Mouse (Mus musculus) limb, embryonic 15.5 days (tissue): Measurements from ENCODE around the gene Kank3. TPM values are rescaled to one million over a fixed set of nuclear protein-coding genes. Genes with fewer than 3 reads are reported as not detected.

Experiments used
- ATAC-seq: fragments of 200-750 bp; cut with Nextera tagmentation; 2 replicates; pipeline ENCODE4 v1.8.0; 2017; ENCODE audit warnings: low read depth, moderate TSS enrichment; ENCODE audit not compliant: insufficient number of reproducible peaks, low FRiP score, low TSS enrichment
- H3K27ac ChIP-seq: fragments of 300-500 bp; sonication (generic); 2 replicates; pipeline ENCODE4 v1.5.1; 2015; ENCODE audit warnings: moderate library complexity, mild to moderate bottlenecking, inconsistent platforms
- H3K27me3 ChIP-seq: fragments of 300-500 bp; sonication (generic); 2 replicates; pipeline ENCODE4 v1.6.1; 2015; ENCODE audit warnings: inconsistent platforms
- H3K36me3 ChIP-seq: fragments of 300-500 bp; sonication (generic); 2 replicates; pipeline ENCODE4 v1.6.1; 2015; ENCODE audit warnings: inconsistent platforms
- H3K4me1 ChIP-seq: fragments of 300-500 bp; sonication (generic); 2 replicates; pipeline ENCODE4 v1.6.1; 2015; ENCODE audit warnings: inconsistent platforms
- H3K4me2 ChIP-seq: fragments of 300-500 bp; sonication (generic); 2 replicates; pipeline ENCODE4 v1.6.1; 2015; ENCODE audit warnings: mild to moderate bottlenecking, inconsistent platforms
- H3K4me3 ChIP-seq: fragments of 300-500 bp; sonication (generic); 2 replicates; pipeline ENCODE4 v1.5.1; 2015; ENCODE audit warnings: mild to moderate bottlenecking, inconsistent platforms
- H3K9ac ChIP-seq: fragments of 300-500 bp; sonication (generic); 2 replicates; pipeline ENCODE4 v1.6.1; 2015; ENCODE audit warnings: inconsistent platforms
- H3K9me3 ChIP-seq: fragments of 300-500 bp; sonication (generic); 2 replicates; pipeline ENCODE4 v1.6.1; 2016; ENCODE audit warnings: inconsistent platforms
- WGBS: fragments of 180-500 bp; shearing (Covaris S2); methylation state at CpG from one replicate; pipeline ENCODE4 v1.1.7; 2015; 5-methylcytosine and 5-hydroxymethylcytosine counted together
- polyA plus RNA-seq: library from polyadenylated mRNA; unstranded; fragments of >200 nt; fragmentation: Nextera tagmentation; extraction: Ambion mirVana; gene quantifications from 2 replicates; pipeline ENCODE4 v1.2.1, GENCODE M21; 2015

Kank3 gene
- polyA plus RNA-seq, 1 experiment from 2014 or later, result 29.4 TPM

DNA sequence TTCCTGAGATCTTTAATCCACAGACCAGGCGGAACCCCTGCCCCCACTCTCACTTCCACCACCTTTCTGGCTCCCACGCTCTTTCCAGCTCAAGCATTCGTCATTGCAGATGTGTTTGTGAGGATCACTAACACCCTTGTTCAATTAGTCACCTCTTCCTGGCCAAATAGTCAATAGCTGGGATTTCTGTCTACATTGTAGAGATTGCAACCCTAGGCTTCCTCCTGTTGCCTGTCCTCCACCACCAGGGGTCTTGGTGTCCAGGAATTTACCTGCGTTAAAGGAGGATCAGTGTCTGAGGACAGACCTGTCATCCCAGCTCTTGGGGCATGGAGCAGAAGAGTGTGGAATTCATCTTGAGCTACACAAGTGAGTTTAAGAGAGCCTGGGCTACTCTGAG, 28.3 kb upstream of the Kank3 start:
- WGBS, result 40% methylated on average over 4 of the region's 4 CpGs
- H3K36me3 ChIP-seq, result peaks cover 7% of the 10 kb centered on the region

DNA sequence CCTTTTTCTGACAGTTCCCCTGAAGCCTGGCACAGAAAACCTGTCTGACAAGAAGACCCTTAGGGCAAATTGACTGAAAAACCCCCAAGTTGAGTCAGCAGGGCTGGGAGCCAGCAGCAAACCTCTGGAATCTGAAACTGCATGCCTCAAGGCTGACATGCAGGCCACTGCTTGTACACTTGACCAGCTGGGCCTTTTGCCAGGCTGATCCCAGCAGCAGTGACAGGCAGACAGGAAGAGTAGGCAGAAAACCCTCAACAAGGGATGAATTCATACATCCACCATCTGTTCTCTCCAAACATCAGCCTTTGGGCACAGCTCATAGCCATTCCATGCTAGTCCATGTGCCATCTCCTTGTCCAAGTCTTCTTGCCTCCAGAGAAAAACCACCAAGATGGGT, 26.9 kb upstream of the Kank3 start:
- Histone ChIP-seq H3K27ac (peak overlapping the region; percentile 3), H3K4me3 (no peak overlapping the region), H3K9ac (no peak overlapping the region), H3K4me1 (peaks cover 50% of the 10 kb centered on the region), H3K4me2 (no peak overlapping the region), H3K27me3 (no peaks in the 10 kb centered on the region), H3K9me3 (no peaks in the 10 kb centered on the region), H3K36me3 (no peaks in the 10 kb centered on the region)
- ATAC-seq, result no peak

More for the DNA sequence above, 28.3 kb upstream of the Kank3 start:
- H3K9me3 ChIP-seq, result no peaks in the 10 kb centered on the region
- peak overlapping the region; percentile 79 for H3K4me2 ChIP-seq
- peak overlapping the region; percentile 29; the same call in 1 of the 2 replicates for H3K9ac ChIP-seq
- no peak for ATAC-seq
- H3K27me3 ChIP-seq, result no peaks in the 10 kb centered on the region
- H3K4me1 ChIP-seq, result peaks cover 54% of the 10 kb centered on the region
- peak overlapping the region; percentile 52 for H3K4me3 ChIP-seq
- H3K27ac ChIP-seq, result peak overlapping the region; percentile 92

DNA sequence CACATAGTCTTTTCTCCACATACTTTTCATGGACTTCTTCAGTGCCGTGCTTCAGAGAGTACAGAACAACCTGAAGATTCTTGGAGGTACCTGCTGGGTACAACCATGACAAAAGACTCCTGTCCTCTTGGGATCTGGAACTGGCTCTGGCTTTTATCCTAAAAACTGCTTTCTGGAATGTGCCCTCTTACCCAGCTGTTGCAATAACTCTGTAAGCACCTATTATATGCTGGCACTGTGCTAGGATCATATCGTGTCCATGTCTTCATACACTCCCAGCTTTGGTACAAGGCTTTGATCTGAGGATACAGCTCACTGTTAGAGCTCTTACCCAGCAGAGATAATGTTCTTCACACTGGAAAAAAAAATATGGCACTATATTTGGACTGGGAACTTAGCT, 25.4 kb upstream of the Kank3 start:
- Histone ChIP-seq H3K9ac (no peak overlapping the region), H3K4me1 (peaks cover 35% of the 10 kb centered on the region), H3K9me3 (no peaks in the 10 kb centered on the region), H3K4me3 (no peak overlapping the region), H3K36me3 (no peaks in the 10 kb centered on the region), H3K27ac (no peak overlapping the region), H3K27me3 (no peaks in the 10 kb centered on the region), H3K4me2 (no peak overlapping the region)
- WGBS, result 73% methylated on average over 2 of the region's 2 CpGs
- ATAC-seq, result no peak

DNA sequence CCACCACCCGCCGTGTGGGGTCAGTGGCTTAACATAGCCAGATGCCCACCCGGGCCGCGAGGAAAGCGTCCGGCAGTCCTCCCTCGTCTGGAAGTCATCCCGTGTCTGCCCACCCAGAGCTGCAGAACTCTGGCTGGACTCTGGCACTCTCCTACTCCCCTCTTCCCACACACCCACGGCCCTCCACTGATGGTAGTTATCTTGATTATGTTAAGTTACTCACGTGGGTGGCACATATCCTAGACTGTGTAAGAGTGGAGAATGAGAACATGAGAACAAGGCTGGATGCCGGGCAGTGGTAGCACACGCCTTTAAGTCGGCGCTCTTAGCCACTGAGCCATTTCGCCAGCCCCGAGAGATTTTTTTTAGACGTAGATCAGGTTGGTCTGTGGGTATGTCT, 23.9 kb upstream of the Kank3 start:
- no peak overlapping the region for H3K4me2 ChIP-seq
- H3K4me3 ChIP-seq, result no peak overlapping the region
- WGBS, result 83% methylated on average over 18 of the region's 18 CpGs
- no peaks in the 10 kb centered on the region for H3K36me3 ChIP-seq
- no peaks in the 10 kb centered on the region for H3K27me3 ChIP-seq
- ATAC-seq, result no peak
- no peak overlapping the region for H3K27ac ChIP-seq
- H3K9me3 ChIP-seq, result no peaks in the 10 kb centered on the region
- peaks cover 20% of the 10 kb centered on the region for H3K4me1 ChIP-seq
- H3K9ac ChIP-seq, result no peak overlapping the region

DNA sequence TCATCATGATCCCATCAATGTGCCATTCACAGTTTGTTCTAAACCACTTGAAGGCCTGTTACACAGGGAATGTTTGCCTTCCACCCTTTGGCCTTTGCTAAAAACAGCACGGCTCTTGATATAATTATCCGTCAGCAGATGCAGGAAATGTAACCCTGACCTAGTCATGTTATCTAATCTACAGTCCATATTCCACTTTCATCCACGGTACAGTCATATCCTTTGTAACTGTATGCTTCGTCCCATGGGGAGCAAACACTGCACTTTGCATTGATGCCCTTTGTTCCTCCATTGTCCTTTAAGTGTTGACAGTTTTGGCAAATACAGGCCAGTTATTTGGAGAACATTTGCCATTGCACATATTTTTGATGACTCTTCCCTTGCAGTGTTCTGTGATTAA, 21.6 kb upstream of the Kank3 start:
- 71% methylated on average over 4 of the region's 4 CpGs for WGBS

DNA sequence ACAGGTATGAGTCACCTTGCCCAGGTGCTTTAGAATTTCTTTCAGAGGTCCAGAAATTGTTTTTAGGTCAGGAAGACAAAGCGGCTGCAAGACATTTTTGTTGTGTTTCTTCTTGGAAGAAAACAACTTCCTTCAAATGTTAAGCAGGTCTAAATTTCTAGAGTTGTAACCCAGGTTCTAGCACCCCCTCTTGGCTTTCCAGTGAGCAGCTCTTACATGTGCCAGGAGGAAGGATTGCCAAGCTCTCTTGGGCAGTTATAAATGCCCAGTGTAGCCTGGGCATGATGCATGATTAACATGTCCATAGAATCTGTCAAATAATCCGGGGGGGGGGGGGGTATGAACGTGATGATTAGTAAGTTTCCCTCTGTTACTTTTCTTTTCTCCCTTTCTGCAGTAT, 12.0 kb upstream of the Kank3 start:
- Histone ChIP-seq H3K27ac (no peak overlapping the region), H3K4me2 (no peak overlapping the region), H3K4me1 (no peaks in the 10 kb centered on the region), H3K9me3 (no peaks in the 10 kb centered on the region), H3K9ac (no peak overlapping the region), H3K4me3 (no peak overlapping the region), H3K27me3 (no peaks in the 10 kb centered on the region), H3K36me3 (no peaks in the 10 kb centered on the region)
- no peak for ATAC-seq
- 42% methylated on average over 3 of the region's 3 CpGs for WGBS

More for the DNA sequence above, 21.6 kb upstream of the Kank3 start:
- no peak for ATAC-seq
- no peak overlapping the region for H3K4me3 ChIP-seq
- no peak overlapping the region for H3K27ac ChIP-seq
- no peaks in the 10 kb centered on the region for H3K9me3 ChIP-seq
- no peaks in the 10 kb centered on the region for H3K27me3 ChIP-seq
- H3K9ac ChIP-seq, result no peak overlapping the region
- no peaks in the 10 kb centered on the region for H3K36me3 ChIP-seq
- H3K4me1 ChIP-seq, result no peaks in the 10 kb centered on the region
- H3K4me2 ChIP-seq, result no peak overlapping the region

DNA sequence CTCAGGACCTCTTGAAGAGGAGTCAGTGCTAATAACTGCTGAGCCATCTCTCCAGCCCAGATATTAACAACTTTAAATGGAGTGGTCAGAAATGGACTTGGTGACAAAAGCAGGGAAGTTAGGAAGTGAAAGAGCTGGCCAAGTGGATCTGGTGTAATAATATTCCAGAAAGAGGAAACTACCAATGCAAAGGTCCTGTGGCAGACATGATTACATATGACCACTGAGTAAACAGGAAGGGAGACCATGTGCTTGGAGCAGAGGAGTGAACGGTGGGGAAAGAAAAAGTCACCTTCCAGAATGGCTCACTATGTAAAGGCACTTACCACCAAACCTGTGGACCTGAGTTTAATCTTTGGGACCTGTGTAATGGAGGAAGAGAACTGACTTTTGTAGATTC, 11.0 kb upstream of the Kank3 start:
- ATAC-seq, result no peak
- H3K27me3 ChIP-seq, result no peaks in the 10 kb centered on the region
- 53% methylated on average over 1 of the region's 1 CpGs for WGBS

DNA sequence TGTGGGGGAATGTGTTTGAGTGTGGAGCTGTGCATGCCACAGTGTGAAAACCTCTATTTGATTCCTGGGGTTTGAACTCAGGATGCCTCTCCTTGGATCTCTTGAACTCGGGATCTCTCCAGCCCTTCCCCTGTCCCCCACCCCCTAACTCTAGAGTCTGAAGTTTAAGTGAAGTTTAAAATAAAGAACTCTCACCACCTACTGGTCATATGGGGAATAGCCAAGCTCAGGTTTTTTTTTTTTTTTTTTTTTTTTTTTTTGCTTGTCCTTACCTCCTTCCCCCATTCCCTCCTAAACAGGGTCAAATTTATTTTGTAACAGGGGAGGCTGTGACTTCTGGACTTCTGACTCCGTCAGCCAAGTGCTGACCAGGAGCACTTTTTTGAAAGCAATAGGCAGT, 8.1 kb upstream of the Kank3 start:
- WGBS, result 2% methylated on average over 2 of the region's 2 CpGs
- Histone ChIP-seq H3K4me2 (no peak overlapping the region), H3K4me3 (no peak overlapping the region), H3K9ac (no peak overlapping the region), H3K27me3 (no peaks in the 10 kb centered on the region), H3K36me3 (no peaks in the 10 kb centered on the region), H3K27ac (no peak overlapping the region), H3K4me1 (no peaks in the 10 kb centered on the region), H3K9me3 (no peaks in the 10 kb centered on the region)
- no peak for ATAC-seq

More for the DNA sequence above, 11.0 kb upstream of the Kank3 start:
- Histone ChIP-seq H3K9ac (no peak overlapping the region), H3K4me3 (no peak overlapping the region), H3K4me1 (no peaks in the 10 kb centered on the region), H3K9me3 (no peaks in the 10 kb centered on the region), H3K36me3 (no peaks in the 10 kb centered on the region), H3K4me2 (no peak overlapping the region), H3K27ac (no peak overlapping the region)

DNA sequence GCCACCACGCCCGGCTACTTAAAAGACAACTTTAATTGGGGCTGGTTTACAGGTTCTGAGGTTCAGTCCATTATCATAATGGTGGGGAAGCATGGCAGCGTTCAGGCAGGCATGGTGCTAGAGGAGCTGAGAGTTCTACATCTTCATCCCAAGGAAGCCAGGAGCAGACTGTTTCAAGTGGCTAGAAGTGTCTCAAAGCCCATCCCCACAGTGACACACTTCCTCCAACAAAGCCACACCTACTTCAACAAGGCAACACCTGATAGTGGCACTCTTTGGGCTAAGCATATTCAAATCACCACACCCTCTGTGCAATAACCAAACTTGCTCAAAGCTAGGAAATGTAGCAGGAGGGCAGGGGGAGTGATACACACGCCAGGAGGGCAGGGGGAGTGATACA, 6.1 kb upstream of the Kank3 start:
- no peaks in the 10 kb centered on the region for H3K27me3 ChIP-seq
- H3K36me3 ChIP-seq, result no peaks in the 10 kb centered on the region
- H3K4me2 ChIP-seq, result no peak overlapping the region
- H3K4me3 ChIP-seq, result no peak overlapping the region
- WGBS, result 50% methylated on average over 4 of the region's 4 CpGs
- H3K9me3 ChIP-seq, result no peaks in the 10 kb centered on the region
- no peaks in the 10 kb centered on the region for H3K4me1 ChIP-seq
- H3K9ac ChIP-seq, result no peak overlapping the region
- H3K27ac ChIP-seq, result no peak overlapping the region
- ATAC-seq, result no peak

DNA sequence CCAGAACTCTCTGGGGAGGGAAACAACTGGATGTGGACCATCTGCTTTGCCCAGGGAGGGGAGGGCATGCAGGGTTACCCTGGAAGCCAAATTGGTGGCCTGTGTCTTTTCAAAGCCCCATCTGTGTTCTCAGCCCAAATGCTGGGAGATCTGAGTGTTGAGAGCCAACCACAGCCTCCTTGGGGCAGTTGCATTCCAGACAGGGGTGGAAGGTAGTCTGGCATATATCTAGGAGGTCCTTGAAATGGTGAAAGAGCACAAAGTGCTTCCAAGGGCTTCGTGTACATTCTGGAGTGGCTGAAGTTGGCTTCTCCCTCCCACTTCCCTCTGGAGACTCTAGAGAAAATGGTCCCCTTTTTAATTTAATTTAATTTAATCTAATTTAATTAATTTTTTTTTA, 5.6 kb upstream of the Kank3 start:
- no peak overlapping the region for H3K9ac ChIP-seq
- H3K27ac ChIP-seq, result no peak overlapping the region
- H3K4me3 ChIP-seq, result no peak overlapping the region
- no peaks in the 10 kb centered on the region for H3K27me3 ChIP-seq
- 54% methylated on average over 1 of the region's 1 CpGs for WGBS
- H3K4me2 ChIP-seq, result no peak overlapping the region
- no peaks in the 10 kb centered on the region for H3K9me3 ChIP-seq
- H3K36me3 ChIP-seq, result no peaks in the 10 kb centered on the region
- no peak for ATAC-seq
- no peaks in the 10 kb centered on the region for H3K4me1 ChIP-seq

DNA sequence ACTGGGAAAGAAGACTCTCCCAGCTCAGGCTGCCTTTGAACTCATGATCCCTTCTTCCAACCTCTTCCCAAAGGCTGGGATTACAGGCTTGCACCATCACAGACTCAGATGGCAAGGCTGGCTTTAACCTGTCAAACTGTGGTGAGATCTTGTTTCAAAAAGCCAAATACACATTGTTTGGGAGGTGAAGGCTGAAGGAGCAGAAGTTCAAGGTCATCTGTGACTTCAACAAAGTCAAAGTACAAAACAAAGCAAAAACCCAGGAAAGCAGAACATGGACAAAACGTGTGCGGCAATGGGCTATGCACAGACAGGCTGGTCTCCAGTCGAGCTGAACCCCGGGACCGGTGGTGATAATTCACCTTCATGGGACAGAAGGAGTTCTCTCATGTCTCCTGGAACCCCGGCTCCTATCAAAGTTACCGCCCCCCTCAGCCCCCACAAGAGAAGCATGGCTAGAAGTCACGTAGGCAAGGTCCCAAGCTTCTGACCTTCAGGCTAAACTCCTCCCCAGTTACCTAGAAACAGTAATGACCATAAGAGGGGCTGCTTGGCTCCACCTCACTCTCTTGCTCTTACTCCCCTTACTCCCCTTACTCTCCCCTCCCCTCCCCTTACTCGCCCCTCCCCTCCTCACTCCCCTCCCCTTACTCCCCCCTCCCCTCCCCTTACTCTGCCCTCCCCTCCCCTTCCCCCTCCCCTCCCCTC, 3.0 kb upstream of the Kank3 start:
- Histone ChIP-seq H3K27me3 (peaks cover 5% of the 10 kb centered on the region; the same call in 1 of the 2 replicates), H3K4me2 (no peak overlapping the region), H3K27ac (no peak overlapping the region), H3K4me1 (peaks cover 9% of the 10 kb centered on the region), H3K9ac (no peak overlapping the region), H3K36me3 (no peaks in the 10 kb centered on the region), H3K4me3 (no peak overlapping the region), H3K9me3 (no peaks in the 10 kb centered on the region)
- ATAC-seq, result no peak
- WGBS, result 59% methylated on average over 8 of the region's 9 CpGs

DNA sequence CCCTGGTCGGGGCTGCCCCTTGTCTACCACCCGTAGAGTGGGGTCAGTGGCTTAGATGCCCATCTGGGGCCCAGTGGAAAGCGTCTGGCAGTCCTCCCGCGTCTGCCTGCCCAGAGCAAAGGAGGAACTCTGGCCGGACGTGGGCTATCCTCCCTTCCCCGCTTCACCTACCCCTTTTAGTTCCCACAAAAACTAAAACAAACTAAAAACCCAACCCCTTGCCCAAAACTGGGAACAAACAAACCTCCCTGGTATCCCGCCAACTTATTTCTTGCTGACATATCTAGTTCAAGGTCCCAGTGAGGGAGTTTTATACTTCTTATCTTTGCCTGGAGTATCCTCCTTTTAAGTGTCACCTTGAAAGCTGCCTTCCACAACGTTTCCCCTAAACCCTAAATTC, 2.1 kb upstream of the Kank3 start:
- Histone ChIP-seq H3K27ac (no peak overlapping the region), H3K4me2 (no peak overlapping the region), H3K4me3 (no peak overlapping the region), H3K36me3 (no peaks in the 10 kb centered on the region), H3K27me3 (peaks cover 5% of the 10 kb centered on the region; the same call in 1 of the 2 replicates), H3K9me3 (no peaks in the 10 kb centered on the region), H3K9ac (no peak overlapping the region), H3K4me1 (peaks cover 9% of the 10 kb centered on the region)
- WGBS, result 29% methylated on average over 10 of the region's 10 CpGs
- ATAC-seq, result no peak

DNA sequence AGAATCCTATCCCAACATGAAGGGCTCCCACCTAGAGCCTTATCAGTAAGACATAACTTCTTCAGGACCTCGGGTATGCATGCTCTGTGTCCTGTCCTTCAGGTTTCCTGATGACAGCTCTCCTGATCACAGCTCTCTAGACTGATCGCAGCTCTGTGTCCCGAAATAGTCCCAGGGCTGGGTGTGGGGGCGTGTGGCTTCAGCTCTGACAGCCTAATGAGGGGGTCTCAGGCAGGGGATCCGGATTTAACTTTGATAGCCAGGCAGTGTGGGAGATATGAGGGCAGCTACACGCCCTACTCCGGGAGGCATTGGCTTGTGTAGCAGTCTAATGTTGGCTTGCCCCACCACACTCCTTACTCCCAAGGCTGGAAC, 810 bp downstream of the Kank3 start:
- Histone ChIP-seq H3K27ac (peak overlapping the region; percentile 44; the same call in 1 of the 2 replicates), H3K4me2 (peak overlapping the region; percentile 90), H3K4me1 (peaks cover 9% of the 10 kb centered on the region), H3K4me3 (peak overlapping the region; percentile 51), H3K9me3 (no peaks in the 10 kb centered on the region), H3K27me3 (peaks cover 5% of the 10 kb centered on the region; the same call in 1 of the 2 replicates), H3K9ac (no peak overlapping the region), H3K36me3 (no peaks in the 10 kb centered on the region)
- ATAC-seq, result no peak
- 19% methylated on average over 7 of the region's 7 CpGs for WGBS
